Comparison of ENCODE assay signal across 27 mouse cellular contexts in the genomic region with DNA sequence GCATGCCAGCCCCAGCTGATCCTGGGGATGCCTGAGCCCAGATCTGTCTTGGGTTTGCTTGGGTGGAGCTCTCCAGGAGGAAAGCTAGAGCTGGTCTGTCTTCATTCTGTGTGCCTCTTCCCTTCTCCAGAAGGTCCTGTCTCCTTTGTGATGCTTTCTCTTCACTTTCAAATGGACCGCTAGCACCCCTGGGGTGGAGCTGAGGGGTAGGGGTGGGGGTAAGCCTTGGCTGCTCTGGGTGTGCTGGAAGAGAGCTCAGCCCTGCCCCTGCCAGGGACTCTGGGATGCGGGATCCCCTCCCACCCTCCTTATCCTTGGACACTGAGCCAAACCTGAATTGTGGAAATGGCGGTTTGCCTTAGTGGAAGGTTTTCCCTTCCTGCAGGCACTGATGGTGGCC. TPM values are rescaled to one million over a fixed set of nuclear protein-coding genes. Genes with fewer than 3 reads are reported as not detected.
DNase-seq lines count a peak whose midpoint lies in the region; ATAC-seq and TF ChIP-seq lines count a peak whose summit lies in the region.
"Had no signal": no experiment of that assay in that cellular context is flagged by ENCODE, and none has a peak within 500 bp of the region (broad histone marks: within the 10 kb centered on the region; RNA-seq: fewer than 3 reads in every experiment).

No protein-coding gene starts in this region.

- no peak for TF ChIP-seq POLR2A in cerebellum, adult 2 months (IDR thresholded peaks at IDR 0.05; ENCODE audit: borderline replicate concordance, insufficient read depth, low read length)

- H3K9me3 ChIP-seq in forebrain, embryonic 13.5 days (replicated peaks): no peaks in the 10 kb centered on the region
- H3K9me3 ChIP-seq in forebrain, postnatal 0 days (ENCODE audit: low read length): no peaks in the 10 kb centered on the region
- no peaks in the 10 kb centered on the region for H3K9me3 ChIP-seq in midbrain, embryonic 12.5 days
- H3K9me3 ChIP-seq in midbrain, postnatal 0 days (ENCODE audit: low read length): no peaks in the 10 kb centered on the region
- H3K9me3 ChIP-seq in E14TG2a.4 (ENCODE audit: low read length) (no peaks in the 10 kb centered on the region), G1E (replicated peaks) (peaks cover 95% of the 10 kb centered on the region)
- H3K9me3 ChIP-seq: heart, embryonic 10.5 days; heart, embryonic 13.5 days had no signal

- H3K27ac ChIP-seq in forebrain, embryonic 13.5 days: peak overlapping the region; percentile 36; the same call in 1 of the 2 replicates
- H3K27ac ChIP-seq in forebrain, postnatal 0 days (ENCODE audit: low read depth, low read length): no peak overlapping the region
- 0 out of 2 replicates have a peak overlapping the region, but pooled peaks have one; percentile 17 for H3K27ac ChIP-seq in midbrain, embryonic 12.5 days (replicated peaks)
- H3K27ac ChIP-seq in midbrain, postnatal 0 days (ENCODE audit: low read depth, low read length): no peak overlapping the region
- H3K27ac ChIP-seq in cerebellum, adult 2 months (ENCODE audit: insufficient read depth, low read length): no peak overlapping the region
- H3K27ac ChIP-seq: heart, adult 2 months; heart, embryonic 10.5 days; heart, embryonic 13.5 days; hindbrain, embryonic 14.5 days; hindbrain, postnatal 0 days had no signal

- no peak for ATAC-seq in forebrain, embryonic 13.5 days
- no peak for ATAC-seq in forebrain, postnatal 0 days
- ATAC-seq in midbrain, embryonic 12.5 days (ENCODE audit: low FRiP score, low read depth): no peak
- no peak for ATAC-seq in midbrain, postnatal 0 days (ENCODE audit: low FRiP score)
- ATAC-seq in G1E (ENCODE audit: extremely low read depth, insufficient number of reproducible peaks, low FRiP score, poor library complexity, severe bottlenecking): no peak
- ATAC-seq: activated CD4-positive, CD25-positive, alpha-beta regulatory T cell, adult 4 months; hindbrain, postnatal 0 days; intestine, postnatal 0 days; Patski had no signal

- H3K27me3 ChIP-seq in forebrain, embryonic 13.5 days: no peaks in the 10 kb centered on the region
- H3K27me3 ChIP-seq in forebrain, postnatal 0 days (ENCODE audit: insufficient read depth, low read length): no peaks in the 10 kb centered on the region
- H3K27me3 ChIP-seq in midbrain, embryonic 12.5 days: no peaks in the 10 kb centered on the region
- H3K27me3 ChIP-seq in midbrain, postnatal 0 days (ENCODE audit: insufficient read depth, low read length): no peaks in the 10 kb centered on the region
- H3K27me3 ChIP-seq in E14TG2a.4 (ENCODE audit: insufficient read depth, low read length) (peaks cover 40% of the 10 kb centered on the region), G1E (ENCODE audit: insufficient read depth, low read length) (no peaks in the 10 kb centered on the region)
- no peaks in the 10 kb centered on the region for H3K27me3 ChIP-seq in cerebellum, adult 2 months (ENCODE audit: control insufficient read depth, insufficient read depth, low read length)
- H3K27me3 ChIP-seq: CH12.LX; heart, embryonic 13.5 days had no signal

- no peak overlapping the region for H3K4me2 ChIP-seq in forebrain, embryonic 13.5 days
- H3K4me2 ChIP-seq in forebrain, postnatal 0 days (ENCODE audit: low read depth): no peak overlapping the region
- H3K4me2 ChIP-seq in midbrain, embryonic 12.5 days (replicated peaks): no peak overlapping the region
- no peak overlapping the region for H3K4me2 ChIP-seq in midbrain, postnatal 0 days (ENCODE audit: low read depth, low read length, poor library complexity, severe bottlenecking)
- H3K4me2 ChIP-seq: heart, embryonic 13.5 days; hindbrain, embryonic 14.5 days had no signal

- WGBS in forebrain, embryonic 13.5 days: 69% methylated on average over 3 of the region's 3 CpGs
- WGBS in forebrain, postnatal 0 days: 57% methylated on average over 3 of the region's 3 CpGs
- WGBS in midbrain, embryonic 12.5 days: 75% methylated on average over 3 of the region's 3 CpGs
- WGBS in midbrain, postnatal 0 days: 78% methylated on average over 3 of the region's 3 CpGs
- WGBS in cerebellum, adult 2 months: 45% methylated on average over 3 of the region's 3 CpGs

- H3K36me3 ChIP-seq in forebrain, embryonic 13.5 days (ENCODE audit: poor library complexity, severe bottlenecking): peaks cover 82% of the 10 kb centered on the region
- H3K36me3 ChIP-seq in forebrain, postnatal 0 days (ENCODE audit: insufficient read depth): peaks cover 9% of the 10 kb centered on the region
- H3K36me3 ChIP-seq in midbrain, embryonic 12.5 days: peaks cover 66% of the 10 kb centered on the region
- H3K36me3 ChIP-seq in midbrain, postnatal 0 days (ENCODE audit: insufficient read depth, low read length): peaks cover 3% of the 10 kb centered on the region; the same call in 1 of the 2 replicates
- no peaks in the 10 kb centered on the region for H3K36me3 ChIP-seq in E14TG2a.4 (ENCODE audit: insufficient read depth, low read length)
- H3K36me3 ChIP-seq in G1E (replicated peaks): no peaks in the 10 kb centered on the region

- no peak for DNase-seq in forebrain, postnatal 0 days
- DNase-seq in midbrain, postnatal 0 days (ENCODE audit: low spot score): no peak
- no peak for DNase-seq in G1E (ENCODE audit: low spot score)
- no peak for DNase-seq in cerebellum, adult 2 months
- no peak for DNase-seq in gastrocnemius, postnatal 10 days
- DNase-seq: adrenal gland, adult 8-10 months; adrenal gland, postnatal 25 days; B cell, adult 2 months; cerebellum, adult 11-12 months; cerebellum, adult 9-10 months; cerebellum, postnatal 14 days; gastrocnemius, postnatal 36 days; heart, adult 2 months; heart, postnatal 14 days; heart, postnatal 4 days; kidney, adult 2 months had no signal

- no peak overlapping the region for H3K9ac ChIP-seq in forebrain, embryonic 13.5 days
- no peak overlapping the region for H3K9ac ChIP-seq in forebrain, postnatal 0 days
- H3K9ac ChIP-seq in midbrain, embryonic 12.5 days (replicated peaks): no peak overlapping the region
- no peak overlapping the region for H3K9ac ChIP-seq in midbrain, postnatal 0 days (replicated peaks; ENCODE audit: low read length, poor library complexity, severe bottlenecking)
- H3K9ac ChIP-seq: heart, embryonic 13.5 days; hindbrain, embryonic 14.5 days had no signal

- no peak overlapping the region for H3K4me3 ChIP-seq in forebrain, embryonic 13.5 days
- H3K4me3 ChIP-seq in forebrain, postnatal 0 days (ENCODE audit: low read depth, low read length): no peak overlapping the region
- no peak overlapping the region for H3K4me3 ChIP-seq in midbrain, embryonic 12.5 days
- H3K4me3 ChIP-seq in midbrain, postnatal 0 days (ENCODE audit: low read depth, low read length): no peak overlapping the region
- H3K4me3 ChIP-seq in E14TG2a.4 (replicated peaks; ENCODE audit: low read length) (peak overlapping the region; percentile 37), G1E (ENCODE audit: low read depth, low read length) (0 out of 2 replicates have a peak overlapping the region, but pooled peaks have one; percentile 4)
- no peak overlapping the region for H3K4me3 ChIP-seq in cerebellum, adult 2 months (replicated peaks; ENCODE audit: insufficient read depth, low read depth, low read length)
- H3K4me3 ChIP-seq: heart, adult 2 months; heart, embryonic 10.5 days; heart, embryonic 13.5 days had no signal

- H3K4me1 ChIP-seq in forebrain, embryonic 13.5 days: peaks cover 71% of the 10 kb centered on the region
- H3K4me1 ChIP-seq in forebrain, postnatal 0 days (ENCODE audit: insufficient read depth): peaks cover 14% of the 10 kb centered on the region; the same call in 1 of the 2 replicates
- H3K4me1 ChIP-seq in midbrain, embryonic 12.5 days: peaks cover 69% of the 10 kb centered on the region
- H3K4me1 ChIP-seq in midbrain, postnatal 0 days (ENCODE audit: insufficient read depth, low read length): peaks cover 26% of the 10 kb centered on the region; the same call in 1 of the 2 replicates
- peaks cover 98% of the 10 kb centered on the region for H3K4me1 ChIP-seq in E14TG2a.4 (replicated peaks; ENCODE audit: low read depth, low read length)
- H3K4me1 ChIP-seq in G1E (ENCODE audit: insufficient read depth, low read depth, low read length): no peaks in the 10 kb centered on the region
- no peaks in the 10 kb centered on the region for H3K4me1 ChIP-seq in cerebellum, adult 2 months (ENCODE audit: control insufficient read depth, insufficient read depth, low read length)

- no peak for TF ChIP-seq CTCF in forebrain, postnatal 0 days (IDR thresholded peaks at IDR 0.05; ENCODE audit: low read depth)
- no peak for TF ChIP-seq CTCF in midbrain, postnatal 0 days (IDR thresholded peaks at IDR 0.05)
- TF ChIP-seq CTCF in E14TG2a.4 (conservative IDR thresholded peaks at IDR 0.05; ENCODE audit: low read length) (no peak), G1E (IDR thresholded peaks at IDR 0.05; ENCODE audit: low read depth, low read length) (no peak)
- no peak for TF ChIP-seq CTCF in cerebellum, adult 2 months (IDR thresholded peaks at IDR 0.05; ENCODE audit: borderline replicate concordance, insufficient read depth, low read depth, low read length)

RNA-seq across cellular contexts. Expression of gene Mn1, which starts 21.2 kb away (rescaled TPM):
- polyA plus RNA-seq in forebrain, embryonic 13.5 days (2015; fragmentation: Nextera tagmentation; extraction: Ambion mirVana): 81.0 and 89.3 TPM in 2 replicates
- total RNA-seq in forebrain, postnatal 0 days (2014; rRNA removed): 108 and 123 TPM in 2 replicates
- polyA plus RNA-seq in forebrain, postnatal 0 days (2015; fragmentation: Nextera tagmentation; extraction: Ambion mirVana): 57.9 and 73.2 TPM in 2 replicates
- polyA plus RNA-seq in midbrain, embryonic 12.5 days (2016; fragmentation: Nextera tagmentation; extraction: Ambion mirVana): 55.9 and 61.8 TPM in 2 replicates
- total RNA-seq in midbrain, postnatal 0 days (2014; rRNA removed): 112 and 139 TPM in 2 replicates
- 49.6 and 49.8 TPM in 2 replicates for polyA plus RNA-seq in midbrain, postnatal 0 days (2015; fragmentation: Nextera tagmentation; extraction: Ambion mirVana)
- not detected in 2 replicates for total RNA-seq in G1E (2014; fragmentation: Nextera tagmentation)
- total RNA-seq in G1E (2017): 0.05 TPM in 1 of 2 replicates, not detected in the other
- not detected in 2 replicates for polyA plus RNA-seq in G1E (2012)
- 2.4 and 3.3 TPM in 2 replicates for polyA plus RNA-seq in cerebellum, adult 2 months (2012; rRNA removed)
- 10 to 100 TPM; 19.6 to 30.4 TPM for total RNA-seq in gastrocnemius, postnatal 10 days (2021)
- total RNA-seq: CH12.LX had no signal
- polyA plus RNA-seq: activated CD4-positive, CD25-positive, alpha-beta regulatory T cell, adult 4 months had no signal

Comparison
In these comparisons a context has a peak if more than half of its experiments do, and no peak if none do; other contexts are left out.
1. H3K27ac ChIP-seq: peak in forebrain, embryonic 13.5 days (single experiment) and midbrain, embryonic 12.5 days (single experiment); none in forebrain, postnatal 0 days (single experiment), midbrain, postnatal 0 days (single experiment) and cerebellum, adult 2 months (single experiment).
2. H3K4me3 ChIP-seq: peak in E14TG2a.4 (single experiment) and G1E (single experiment); none in forebrain, embryonic 13.5 days (single experiment), forebrain, postnatal 0 days (single experiment), midbrain, embryonic 12.5 days (single experiment), midbrain, postnatal 0 days (single experiment) and cerebellum, adult 2 months (single experiment).
3. RNA of gene Mn1, which starts 21.2 kb away (polyA plus RNA-seq): 81.0 to 89.3 TPM in forebrain, embryonic 13.5 days, 55.9 to 61.8 TPM in midbrain, embryonic 12.5 days, 57.9 to 73.2 TPM in forebrain, postnatal 0 days and 49.6 to 49.8 TPM in midbrain, postnatal 0 days; 2.4 to 3.3 TPM in cerebellum, adult 2 months and not detected in G1E; every median in the first group is over 10 times any median in the second.